Mouse (Mus musculus): ENCODE measurements around the gene Dnah2.

GRCm38 (mm10) chr11:69377766-69378165 is 171.1 kb downstream of the Dnah2 start:
- no peak for TF ChIP-seq CTCF (IDR thresholded peaks at IDR 0.05; ENCODE audit: low read depth)
- no peak for TF ChIP-seq EP300 (IDR thresholded peaks at IDR 0.05; ENCODE audit: low read depth)

Data from liver, embryonic 14.5 days (tissue).